Mouse (Mus musculus) layer of hippocampus, adult 2 months (tissue): ENCODE results near the gene Gm21983. TPM values are rescaled to one million over a fixed set of nuclear protein-coding genes. Genes with fewer than 3 reads are reported as not detected.

ENCODE experiments used
- DNase-seq, 2 experiments: peaks; one replicate each; pipeline ENCODE4 v3.0.0; 2022; ENCODE audit warnings: low spot score in 2 of 2
- H3K27ac ChIP-seq: fragments of 200-600 bp; 2 replicates; pipeline ENCODE4 v1.8.1; 2022
- H3K4me3 ChIP-seq: fragments of 200-600 bp; 2 replicates; pipeline ENCODE4 v1.8.1; 2022; ENCODE audit warnings: mild to moderate bottlenecking
- CTCF ChIP-seq: fragments of 200-600 bp; conservative IDR thresholded peaks from 2 replicates; pipeline ENCODE4 v1.8.1; 2022; ENCODE audit warnings: antibody characterized with exemption, mild to moderate bottlenecking, moderate library complexity
- total RNA-seq, 2 experiments: library from RNA; stranded (reverse); gene quantifications; 2 replicates each; pipeline ENCODE4 v1.2.3; 2021

Gene Gm21983
- total RNA-seq, 2 experiments from 2014 or later: not detected

DNA sequence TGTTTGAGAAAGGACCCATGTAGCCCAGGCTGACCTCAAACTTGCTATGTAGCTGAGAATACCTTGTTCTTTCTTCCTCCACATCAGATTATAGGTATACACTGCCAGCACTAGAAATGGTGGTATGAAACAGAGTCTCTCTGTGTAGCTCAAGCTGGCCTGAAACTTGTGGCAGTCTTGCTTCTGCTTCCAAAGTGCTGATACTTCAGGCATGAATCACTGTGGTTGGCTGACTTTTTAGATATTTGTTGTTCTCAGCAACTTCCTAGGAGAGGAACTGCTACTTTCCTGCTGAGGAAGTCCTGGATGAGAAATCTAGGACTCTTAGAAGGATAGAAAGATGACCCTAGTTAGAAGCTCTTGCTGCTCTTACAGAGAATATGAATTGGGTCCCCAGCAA, 17.5 kb upstream of the Gm21983 start:
- TF ChIP-seq CTCF: no peak
- no peak for DNase-seq

DNA sequence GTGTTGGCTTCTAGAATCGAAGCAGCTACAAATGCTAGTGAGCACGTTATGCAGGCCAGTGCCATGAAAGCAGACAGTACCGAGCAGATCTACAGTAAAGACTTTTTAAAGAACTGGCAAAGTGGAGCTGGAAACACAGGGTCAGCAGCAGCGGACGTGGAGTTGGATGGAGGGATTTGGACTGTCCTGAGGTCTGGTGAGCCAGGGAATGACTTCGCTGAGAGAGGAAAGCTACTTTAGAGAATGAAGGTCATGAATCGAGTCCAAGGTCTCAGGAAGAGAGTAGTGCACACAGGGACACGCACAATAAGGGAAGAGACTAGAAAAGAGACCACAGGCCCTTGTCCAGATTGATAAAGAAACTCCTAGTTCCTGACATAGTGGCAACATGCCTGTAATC, 16.7 kb upstream of the Gm21983 start:
- no peak for TF ChIP-seq CTCF
- no peak overlapping the region for H3K4me3 ChIP-seq
- no peak for DNase-seq
- no peak overlapping the region for H3K27ac ChIP-seq

More for the DNA sequence above, 17.5 kb upstream of the Gm21983 start:
- H3K27ac ChIP-seq: no peak overlapping the region
- no peak overlapping the region for H3K4me3 ChIP-seq

- Histone ChIP-seq H3K4me3 (no peak overlapping the region), H3K27ac (no peak overlapping the region)
- no peak for TF ChIP-seq CTCF
- no peak for DNase-seq
These were observed 16.2 kb upstream of the Gm21983 start for GRCm38 (mm10) chr7:27197136-27197535.

DNA sequence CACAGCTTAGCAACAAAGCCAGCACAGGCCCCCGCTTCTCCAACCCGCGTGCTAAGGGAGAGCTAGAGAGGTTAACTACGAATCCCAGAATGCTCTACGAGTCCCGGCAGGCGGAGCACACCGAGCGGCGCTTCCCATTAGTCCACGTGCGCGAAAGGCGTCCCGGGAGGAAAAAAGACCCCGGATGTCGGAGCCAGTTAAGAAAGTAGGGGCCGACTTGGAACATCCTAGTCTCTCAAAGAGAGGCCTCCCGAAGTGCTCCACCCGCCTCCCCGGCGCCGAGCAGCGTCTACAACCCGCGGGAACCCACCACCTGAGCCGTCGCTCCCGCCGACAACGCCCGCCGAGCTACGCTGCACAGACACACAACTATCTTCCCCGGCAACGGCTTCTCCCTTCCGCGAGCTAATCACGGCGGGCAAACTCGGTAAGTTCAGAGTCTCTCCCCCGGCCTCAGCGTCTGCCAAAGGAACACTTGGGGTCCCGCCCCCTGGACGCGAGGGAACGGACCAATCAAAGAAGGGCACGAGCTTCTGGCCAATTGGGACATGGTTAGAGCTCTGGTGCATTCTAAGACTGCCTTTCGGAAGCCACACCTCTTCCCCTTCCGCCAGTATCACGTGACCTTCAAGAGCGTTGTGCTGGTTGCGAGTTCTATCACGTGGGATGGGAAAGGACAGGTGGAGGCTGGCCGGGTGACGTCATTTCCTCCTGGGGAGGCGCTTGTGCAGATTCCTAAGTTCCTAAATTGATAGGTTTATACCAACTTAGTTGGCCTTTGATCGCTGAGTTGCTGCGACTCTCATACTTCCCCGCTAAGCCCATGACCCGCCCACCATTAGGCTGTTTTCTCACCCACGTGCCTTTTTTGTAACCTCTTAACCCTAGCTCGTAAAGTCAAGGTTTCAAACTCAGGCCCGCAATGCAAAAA, 15.1 kb upstream of the Gm21983 start, which contains the start of the genes BC024978 and Snrpa:
TSS of gene BC024978 (plus strand) at position 101 of the 931 bp plus-strand sequence.
TSS of gene Snrpa (minus strand) at position 591 of the 931 bp plus-strand sequence.
- peak; percentile 97 to 99 for DNase-seq
- peak within 1 kb of the TSS; percentile 96 for H3K27ac ChIP-seq
- peak within 1 kb of the TSS; percentile 56 for H3K4me3 ChIP-seq
- no peak for TF ChIP-seq CTCF

GRCm38 (mm10) chr7:27193731-27194130, 12.8 kb upstream of the Gm21983 start:
- TF ChIP-seq CTCF: no peak
- no peak for DNase-seq
- Histone ChIP-seq H3K27ac (no peak overlapping the region), H3K4me3 (no peak overlapping the region)

DNA sequence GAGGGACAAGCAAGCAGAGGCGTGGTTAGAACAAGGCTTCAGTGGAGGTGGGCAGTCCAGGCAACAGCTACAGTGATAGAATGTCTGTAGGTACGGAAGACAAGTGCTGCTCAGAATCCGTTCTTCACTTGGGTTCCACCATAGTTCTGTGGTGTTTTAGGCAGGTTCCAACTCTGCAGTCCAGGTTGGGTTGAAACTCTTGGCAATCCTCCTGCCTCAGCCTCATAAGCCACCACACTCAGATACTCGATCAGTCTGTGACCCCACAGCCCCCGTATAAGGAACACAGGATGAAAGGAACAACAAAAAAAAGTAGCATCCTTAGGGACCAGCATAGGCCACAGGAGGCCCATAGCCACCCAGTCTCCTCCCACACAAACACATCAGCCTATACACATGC, 11.5 kb upstream of the Gm21983 start:
- TF ChIP-seq CTCF: no peak
- H3K4me3 ChIP-seq: no peak overlapping the region

GRCm38 (mm10) chr7:27189271-27189931, 8.5 kb upstream of the Gm21983 start:
- Histone ChIP-seq H3K4me3 (no peak overlapping the region), H3K27ac (no peak overlapping the region)
- TF ChIP-seq CTCF: peak; percentile 62
- DNase-seq: no peak

More for the DNA sequence above, 11.5 kb upstream of the Gm21983 start:
- H3K27ac ChIP-seq: no peak overlapping the region
- DNase-seq: no peak

GRCm38 (mm10) chr7:27185986-27186385, 5.1 kb upstream of the Gm21983 start:
- no peak for TF ChIP-seq CTCF

DNA sequence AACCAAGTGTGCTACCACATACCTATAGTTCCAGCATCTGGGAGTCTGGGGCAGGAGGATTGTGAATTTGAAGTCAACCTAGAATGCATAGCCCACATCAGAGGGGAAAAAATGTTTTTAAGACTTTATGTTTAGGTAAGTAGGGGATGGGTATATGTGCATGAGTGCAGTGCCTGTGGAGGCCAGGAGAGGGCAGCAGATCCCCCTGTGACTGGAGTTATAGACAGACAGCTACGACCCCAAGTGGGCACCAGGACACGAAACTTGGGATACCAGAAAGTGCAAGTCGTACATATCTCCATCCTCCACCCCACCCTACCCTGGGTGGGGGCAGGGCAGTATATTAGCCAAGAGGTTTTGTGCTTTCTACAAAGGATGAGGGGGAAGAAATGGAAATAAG, 4.1 kb upstream of the Gm21983 start:
- H3K27ac ChIP-seq: no peak overlapping the region
- no peak overlapping the region for H3K4me3 ChIP-seq
- peak; percentile 77 for TF ChIP-seq CTCF
- DNase-seq: no peak

More at GRCm38 (mm10) chr7:27185986-27186385, 5.1 kb upstream of the Gm21983 start:
- DNase-seq: no peak
- Histone ChIP-seq H3K4me3 (no peak overlapping the region), H3K27ac (no peak overlapping the region)

GRCm38 (mm10) chr7:27182498-27182897, 1.6 kb upstream of the Gm21983 start:
- DNase-seq: no peak
- Histone ChIP-seq H3K4me3 (no peak overlapping the region), H3K27ac (no peak overlapping the region)
- no peak for TF ChIP-seq CTCF

DNA sequence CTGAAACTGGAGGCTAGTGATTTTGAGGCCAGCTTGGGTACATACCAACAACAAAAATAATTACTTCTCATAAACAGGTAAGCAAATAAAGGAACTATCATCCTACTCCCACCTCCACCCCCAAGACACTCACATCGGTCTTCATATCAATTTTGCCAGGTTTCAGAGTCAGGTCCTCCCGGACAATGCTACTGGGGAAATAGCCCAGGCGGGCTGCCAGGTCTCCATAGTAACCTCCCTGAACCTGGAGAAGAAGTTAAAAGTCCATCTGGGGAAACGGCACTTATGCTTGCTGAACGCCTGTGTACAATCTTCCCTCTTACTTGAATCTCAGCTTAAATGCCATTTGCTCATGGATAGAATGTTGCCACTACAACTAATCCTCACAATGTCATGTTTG, 850 bp downstream of the Gm21983 start:
- TF ChIP-seq CTCF: no peak
- peak overlapping the region; percentile 86 for H3K27ac ChIP-seq
- H3K4me3 ChIP-seq: no peak overlapping the region
- DNase-seq: no peak

GRCm38 (mm10) chr7:27179217-27179918, 1.5 kb downstream of the Gm21983 start:
- peak overlapping the region; percentile 79 for H3K4me3 ChIP-seq
- DNase-seq: no peak
- no peak for TF ChIP-seq CTCF
- peak overlapping the region; percentile 86 for H3K27ac ChIP-seq
